Mouse (Mus musculus): ENCODE data around the gene Myo3b. TPM values are rescaled to one million over a fixed set of nuclear protein-coding genes. Genes with fewer than 3 reads are reported as not detected.

Gene Myo3b
- polyA plus RNA-seq, 1 experiment from 2014 or later: not detected

- no peaks in the 10 kb centered on the region; the same call in 1 of the 2 replicates for H3K27me3 ChIP-seq
- no peak overlapping the region for H3K9ac ChIP-seq
- no peak overlapping the region for H3K27ac ChIP-seq (replicated peaks)
- no peaks in the 10 kb centered on the region for H3K36me3 ChIP-seq
- no peak overlapping the region for H3K4me2 ChIP-seq (replicated peaks)
- H3K9me3 ChIP-seq (replicated peaks): no peaks in the 10 kb centered on the region
- 70% methylated on average over 4 of the region's 4 CpGs for WGBS
- H3K4me1 ChIP-seq: no peaks in the 10 kb centered on the region
- no peak for ATAC-seq (ENCODE audit: insufficient number of reproducible peaks, low FRiP score, low TSS enrichment, low read depth)
- H3K4me3 ChIP-seq (replicated peaks): no peak overlapping the region
Observed at GRCm38 (mm10) chr2:70133281-70133680, 94.4 kb downstream of the Myo3b start.

GRCm38 (mm10) chr2:70137226-70137998 is 98.5 kb downstream of the Myo3b start:
- Histone ChIP-seq H3K4me2 (replicated peaks) (no peak overlapping the region), H3K9ac (no peak overlapping the region), H3K27me3 (no peaks in the 10 kb centered on the region; the same call in 1 of the 2 replicates), H3K27ac (replicated peaks) (no peak overlapping the region), H3K9me3 (replicated peaks) (no peaks in the 10 kb centered on the region), H3K36me3 (no peaks in the 10 kb centered on the region), H3K4me3 (replicated peaks) (no peak overlapping the region), H3K4me1 (no peaks in the 10 kb centered on the region)
- WGBS: 86% methylated on average over 4 of the region's 4 CpGs
- ATAC-seq (ENCODE audit: insufficient number of reproducible peaks, low FRiP score, low TSS enrichment, low read depth): no peak

- no peaks in the 10 kb centered on the region for H3K27me3 ChIP-seq
- ATAC-seq (ENCODE audit: insufficient number of reproducible peaks, low FRiP score, low TSS enrichment, low read depth): no peak; the same call in 1 of the 2 replicates
- H3K9ac ChIP-seq: no peak overlapping the region
- no peak overlapping the region for H3K4me2 ChIP-seq (replicated peaks)
- H3K4me1 ChIP-seq: no peaks in the 10 kb centered on the region
- no peaks in the 10 kb centered on the region for H3K9me3 ChIP-seq (replicated peaks)
- 95% methylated on average over 4 of the region's 4 CpGs for WGBS
- no peak overlapping the region for H3K4me3 ChIP-seq (replicated peaks)
- no peak overlapping the region for H3K27ac ChIP-seq (replicated peaks)
- H3K36me3 ChIP-seq: no peaks in the 10 kb centered on the region
Observed at GRCm38 (mm10) chr2:70143543-70144188, 104.7 kb downstream of the Myo3b start.

- H3K36me3 ChIP-seq: no peaks in the 10 kb centered on the region
- 54% methylated on average over 12 of the region's 12 CpGs for WGBS
- no peak overlapping the region for H3K9ac ChIP-seq
- H3K4me3 ChIP-seq (replicated peaks): no peak overlapping the region
- no peaks in the 10 kb centered on the region for H3K4me1 ChIP-seq
- no peak overlapping the region for H3K27ac ChIP-seq (replicated peaks)
- H3K9me3 ChIP-seq (replicated peaks): no peaks in the 10 kb centered on the region
- no peak overlapping the region for H3K4me2 ChIP-seq (replicated peaks)
- no peak for ATAC-seq (ENCODE audit: insufficient number of reproducible peaks, low FRiP score, low TSS enrichment, low read depth)
- no peaks in the 10 kb centered on the region for H3K27me3 ChIP-seq
Observed at GRCm38 (mm10) chr2:70146993-70147581, 108.2 kb downstream of the Myo3b start.

GRCm38 (mm10) chr2:70148821-70149510 is 110.0 kb downstream of the Myo3b start:
- Histone ChIP-seq H3K4me1 (no peaks in the 10 kb centered on the region), H3K27ac (replicated peaks) (no peak overlapping the region), H3K4me3 (replicated peaks) (no peak overlapping the region), H3K36me3 (no peaks in the 10 kb centered on the region), H3K9ac (no peak overlapping the region), H3K27me3 (no peaks in the 10 kb centered on the region), H3K4me2 (replicated peaks) (no peak overlapping the region), H3K9me3 (replicated peaks) (no peaks in the 10 kb centered on the region)
- ATAC-seq (ENCODE audit: insufficient number of reproducible peaks, low FRiP score, low TSS enrichment, low read depth): no peak
- WGBS: 73% methylated on average over 13 of the region's 13 CpGs

GRCm38 (mm10) chr2:70150399-70151035 is 111.6 kb downstream of the Myo3b start:
- Histone ChIP-seq H3K9me3 (replicated peaks) (no peaks in the 10 kb centered on the region), H3K27ac (replicated peaks) (no peak overlapping the region), H3K9ac (no peak overlapping the region), H3K4me1 (no peaks in the 10 kb centered on the region), H3K4me2 (replicated peaks) (no peak overlapping the region), H3K36me3 (no peaks in the 10 kb centered on the region), H3K27me3 (no peaks in the 10 kb centered on the region), H3K4me3 (replicated peaks) (no peak overlapping the region)
- no peak for ATAC-seq (ENCODE audit: insufficient number of reproducible peaks, low FRiP score, low TSS enrichment, low read depth)
- WGBS: 64% methylated on average over 6 of the region's 6 CpGs

GRCm38 (mm10) chr2:70151930-70152329 is 113.0 kb downstream of the Myo3b start:
- Histone ChIP-seq H3K4me2 (replicated peaks) (no peak overlapping the region), H3K27ac (replicated peaks) (no peak overlapping the region), H3K4me1 (no peaks in the 10 kb centered on the region), H3K9ac (no peak overlapping the region), H3K27me3 (no peaks in the 10 kb centered on the region), H3K4me3 (replicated peaks) (no peak overlapping the region), H3K36me3 (no peaks in the 10 kb centered on the region), H3K9me3 (replicated peaks) (no peaks in the 10 kb centered on the region)
- ATAC-seq (ENCODE audit: insufficient number of reproducible peaks, low FRiP score, low TSS enrichment, low read depth): no peak
- WGBS: 73% methylated on average over 3 of the region's 3 CpGs

GRCm38 (mm10) chr2:70155226-70155836 is 116.4 kb downstream of the Myo3b start:
- Histone ChIP-seq H3K4me2 (replicated peaks) (no peak overlapping the region), H3K27ac (replicated peaks) (no peak overlapping the region), H3K9me3 (replicated peaks) (no peaks in the 10 kb centered on the region), H3K4me1 (no peaks in the 10 kb centered on the region), H3K9ac (no peak overlapping the region), H3K36me3 (no peaks in the 10 kb centered on the region), H3K4me3 (replicated peaks) (no peak overlapping the region), H3K27me3 (no peaks in the 10 kb centered on the region)
- no peak for ATAC-seq (ENCODE audit: insufficient number of reproducible peaks, low FRiP score, low TSS enrichment, low read depth)
- 76% methylated on average over 8 of the region's 8 CpGs for WGBS

- H3K27ac ChIP-seq (replicated peaks): no peak overlapping the region
- H3K4me1 ChIP-seq: no peaks in the 10 kb centered on the region
- H3K27me3 ChIP-seq: no peaks in the 10 kb centered on the region
- WGBS: 14% methylated on average over 8 of the region's 8 CpGs
- H3K36me3 ChIP-seq: no peaks in the 10 kb centered on the region
- no peak overlapping the region for H3K4me2 ChIP-seq (replicated peaks)
- H3K9ac ChIP-seq: no peak overlapping the region
- H3K4me3 ChIP-seq (replicated peaks): no peak overlapping the region
- no peaks in the 10 kb centered on the region for H3K9me3 ChIP-seq (replicated peaks)
- ATAC-seq (ENCODE audit: insufficient number of reproducible peaks, low FRiP score, low TSS enrichment, low read depth): no peak
Observed at GRCm38 (mm10) chr2:70159543-70159942, 120.6 kb downstream of the Myo3b start.

- H3K4me3 ChIP-seq (replicated peaks): no peak overlapping the region
- no peaks in the 10 kb centered on the region for H3K4me1 ChIP-seq
- WGBS: 51% methylated on average over 3 of the region's 3 CpGs
- no peak overlapping the region for H3K4me2 ChIP-seq (replicated peaks)
- H3K9me3 ChIP-seq (replicated peaks): no peaks in the 10 kb centered on the region
- H3K9ac ChIP-seq: no peak overlapping the region
- no peaks in the 10 kb centered on the region for H3K36me3 ChIP-seq
- no peak for ATAC-seq (ENCODE audit: insufficient number of reproducible peaks, low FRiP score, low TSS enrichment, low read depth)
- H3K27me3 ChIP-seq: no peaks in the 10 kb centered on the region
- no peak overlapping the region for H3K27ac ChIP-seq (replicated peaks)
Observed at GRCm38 (mm10) chr2:70166231-70166630, 127.3 kb downstream of the Myo3b start.

All from embryonic facial prominence, embryonic 15.5 days (tissue).